Mouse (Mus musculus) forebrain, embryonic 11.5 days (tissue): Measurements from ENCODE around the gene Cwc22. TPM values are rescaled to one million over a fixed set of nuclear protein-coding genes. Genes with fewer than 3 reads are reported as not detected.

Experiments
- ATAC-seq: fragments of 200-750 bp; cut with Nextera tagmentation; replicated peaks from 2 replicates; pipeline ENCODE4 v1.8.0; 2017; ENCODE audit warnings: moderate TSS enrichment; ENCODE audit not compliant: low FRiP score
- DNase-seq: peaks from one replicate; pipeline ENCODE4 v3.0.0-alpha.2; 2017; ENCODE audit warnings: low spot score
- H3K27ac ChIP-seq: fragments of 300-500 bp; sonication (generic); 2 replicates; pipeline ENCODE4 v1.5.1; 2014; ENCODE audit warnings: low read depth, low read length
- H3K27me3 ChIP-seq: fragments of 300-500 bp; sonication (generic); 2 replicates; pipeline ENCODE4 v1.6.1; 2014; ENCODE audit warnings: mild to moderate bottlenecking, low read length, mixed read lengths; ENCODE audit not compliant: control insufficient read depth, insufficient read depth
- H3K36me3 ChIP-seq: fragments of 300-500 bp; sonication (generic); 2 replicates; pipeline ENCODE4 v1.6.1; 2014; ENCODE audit warnings: mild to moderate bottlenecking, low read length, moderate library complexity, mixed read lengths; ENCODE audit not compliant: control insufficient read depth, insufficient read depth
- H3K4me1 ChIP-seq: fragments of 300-500 bp; sonication (generic); replicated peaks from 2 replicates; pipeline ENCODE4 v1.6.1; 2014; ENCODE audit warnings: low read length, mixed read lengths; ENCODE audit not compliant: control insufficient read depth, insufficient read depth
- H3K4me2 ChIP-seq: fragments of 300-500 bp; sonication (generic); 2 replicates; pipeline ENCODE4 v1.6.1; 2014; ENCODE audit warnings: low read depth, mild to moderate bottlenecking, low read length, moderate library complexity, mixed read lengths; ENCODE audit not compliant: severe bottlenecking
- H3K4me3 ChIP-seq: fragments of 300-500 bp; sonication (generic); 2 replicates; pipeline ENCODE4 v1.5.1; 2014; ENCODE audit warnings: low read depth, low read length
- H3K9ac ChIP-seq: fragments of 300-500 bp; sonication (generic); 2 replicates; pipeline ENCODE4 v1.6.1; 2014; ENCODE audit warnings: low read length
- H3K9me3 ChIP-seq: fragments of 300-500 bp; sonication (generic); 2 replicates; pipeline ENCODE4 v1.6.1; 2016; ENCODE audit warnings: low read length, mixed read lengths; ENCODE audit not compliant: control insufficient read depth
- WGBS: fragments of 180-500 bp; shearing (Covaris S2); extraction: QIAGEN DNeasy Blood & Tissue Kit; methylation state at CpG from one replicate; pipeline ENCODE4 v1.1.7; 2014; 5-methylcytosine and 5-hydroxymethylcytosine counted together
- polyA plus RNA-seq: library from polyadenylated mRNA; unstranded; fragments of >200 nt; fragmentation: Nextera tagmentation; extraction: Ambion mirVana; gene quantifications from 2 replicates; pipeline ENCODE4 v1.2.1, GENCODE M21; 2014

The Cwc22 gene
- polyA plus RNA-seq, 1 experiment from 2014 or later: 37.4 TPM

- Histone ChIP-seq H3K9me3 (no peaks in the 10 kb centered on the region), H3K36me3 (no peaks in the 10 kb centered on the region), H3K27ac (no peak overlapping the region), H3K4me2 (no peak overlapping the region), H3K4me1 (no peaks in the 10 kb centered on the region), H3K4me3 (no peak overlapping the region), H3K9ac (no peak overlapping the region), H3K27me3 (no peaks in the 10 kb centered on the region)
- DNase-seq (no peak), ATAC-seq (no peak)
- WGBS: 88% methylated on average over 4 of the region's 4 CpGs
Observed at GRCm38 (mm10) chr2:77981826-77982225, 35.7 kb upstream of the Cwc22 start.

GRCm38 (mm10) chr2:77980696-77981095, 34.5 kb upstream of the Cwc22 start:
- WGBS: 89% methylated on average over 5 of the region's 5 CpGs
- Histone ChIP-seq H3K9me3 (no peaks in the 10 kb centered on the region), H3K4me1 (no peaks in the 10 kb centered on the region), H3K9ac (no peak overlapping the region), H3K4me2 (no peak overlapping the region), H3K4me3 (no peak overlapping the region), H3K27me3 (no peaks in the 10 kb centered on the region), H3K27ac (no peak overlapping the region), H3K36me3 (no peaks in the 10 kb centered on the region)
- no peak for DNase-seq
- ATAC-seq: no peak

- no peak overlapping the region for H3K9ac ChIP-seq
- WGBS: 96% methylated on average over 2 of the region's 2 CpGs
- no peaks in the 10 kb centered on the region for H3K36me3 ChIP-seq
- H3K4me2 ChIP-seq: no peak overlapping the region
- ATAC-seq (no peak), DNase-seq (no peak)
- H3K9me3 ChIP-seq: no peaks in the 10 kb centered on the region
- no peak overlapping the region for H3K4me3 ChIP-seq
- no peak overlapping the region for H3K27ac ChIP-seq
- H3K4me1 ChIP-seq: no peaks in the 10 kb centered on the region
- H3K27me3 ChIP-seq: no peaks in the 10 kb centered on the region
Observed at GRCm38 (mm10) chr2:77979519-77979918, 33.3 kb upstream of the Cwc22 start.

- Histone ChIP-seq H3K9ac (no peak overlapping the region), H3K4me1 (no peaks in the 10 kb centered on the region), H3K4me3 (no peak overlapping the region), H3K4me2 (no peak overlapping the region), H3K36me3 (no peaks in the 10 kb centered on the region), H3K9me3 (no peaks in the 10 kb centered on the region), H3K27me3 (no peaks in the 10 kb centered on the region), H3K27ac (no peak overlapping the region)
- DNase-seq (no peak), ATAC-seq (no peak)
- WGBS: 87% methylated on average over 8 of the region's 8 CpGs
Observed at GRCm38 (mm10) chr2:77979081-77979480, 32.9 kb upstream of the Cwc22 start.

DNA sequence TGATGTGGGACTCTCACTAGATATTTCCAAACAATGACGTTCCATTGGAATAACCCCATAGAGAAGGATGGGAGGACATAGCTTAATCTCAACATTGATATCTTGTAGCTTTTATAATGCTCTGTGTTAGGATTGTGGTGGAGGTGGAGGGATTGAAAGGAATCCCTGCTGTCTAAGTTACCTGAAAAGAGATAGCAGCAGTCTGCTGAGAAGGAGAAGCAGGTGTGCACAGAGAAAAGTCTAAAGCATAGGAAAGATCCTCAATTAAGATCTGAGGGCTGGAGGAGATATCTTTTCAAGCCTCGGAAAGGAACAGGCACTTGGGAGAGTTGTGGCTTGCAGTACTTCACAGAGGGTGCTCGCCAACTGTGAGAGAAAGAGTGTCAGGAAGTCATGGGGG, 32.1 kb upstream of the Cwc22 start:
- no peak overlapping the region for H3K4me2 ChIP-seq
- H3K9ac ChIP-seq: no peak overlapping the region
- no peaks in the 10 kb centered on the region for H3K9me3 ChIP-seq
- WGBS: 87% methylated on average over 3 of the region's 3 CpGs
- no peaks in the 10 kb centered on the region for H3K36me3 ChIP-seq
- H3K27ac ChIP-seq: no peak overlapping the region
- no peaks in the 10 kb centered on the region for H3K4me1 ChIP-seq
- H3K27me3 ChIP-seq: no peaks in the 10 kb centered on the region
- DNase-seq: no peak
- H3K4me3 ChIP-seq: no peak overlapping the region
- ATAC-seq: no peak

DNA sequence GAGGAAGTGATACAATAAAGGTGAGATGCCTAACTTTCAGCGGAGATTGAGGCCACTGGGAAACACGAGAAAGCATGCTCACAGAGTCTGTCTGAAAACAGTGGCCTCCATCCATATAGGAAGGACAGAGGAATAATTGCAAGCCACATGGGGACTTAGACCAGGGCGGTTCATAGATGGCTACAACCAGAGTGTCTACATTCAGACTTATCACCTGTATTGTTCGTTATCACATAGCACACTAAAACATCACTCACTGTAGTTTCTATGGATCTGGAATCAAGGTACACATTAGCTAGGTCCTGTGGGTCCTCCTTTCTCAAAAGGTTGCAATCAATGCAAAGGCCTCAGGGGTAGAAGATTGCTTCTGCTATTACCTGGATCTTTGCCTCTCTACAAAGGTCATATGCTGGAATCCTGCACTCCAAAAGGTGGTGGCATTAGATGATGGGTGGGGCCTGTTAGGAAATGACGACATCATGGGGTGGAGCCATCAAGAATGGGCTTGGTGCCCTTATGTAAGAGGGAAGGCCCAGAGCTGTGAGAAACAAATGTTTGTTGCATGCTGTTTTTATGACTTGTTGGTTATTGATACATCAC, 30.2 kb upstream of the Cwc22 start:
- DNase-seq (no peak), ATAC-seq (no peak)
- Histone ChIP-seq H3K4me3 (no peak overlapping the region), H3K4me2 (no peak overlapping the region), H3K27me3 (no peaks in the 10 kb centered on the region), H3K9ac (no peak overlapping the region), H3K36me3 (no peaks in the 10 kb centered on the region), H3K9me3 (no peaks in the 10 kb centered on the region), H3K4me1 (no peaks in the 10 kb centered on the region), H3K27ac (no peak overlapping the region)
- WGBS: 83% methylated on average over 5 of the region's 5 CpGs

GRCm38 (mm10) chr2:77975606-77976005, 29.4 kb upstream of the Cwc22 start:
- no peaks in the 10 kb centered on the region for H3K9me3 ChIP-seq
- no peaks in the 10 kb centered on the region for H3K36me3 ChIP-seq
- no peak overlapping the region for H3K9ac ChIP-seq
- ATAC-seq (no peak), DNase-seq (no peak)
- no peak overlapping the region for H3K4me3 ChIP-seq
- no peaks in the 10 kb centered on the region for H3K4me1 ChIP-seq
- no peaks in the 10 kb centered on the region for H3K27me3 ChIP-seq
- 72% methylated on average over 4 of the region's 4 CpGs for WGBS
- no peak overlapping the region for H3K27ac ChIP-seq
- no peak overlapping the region for H3K4me2 ChIP-seq

- Histone ChIP-seq H3K4me3 (no peak overlapping the region), H3K9ac (no peak overlapping the region), H3K36me3 (no peaks in the 10 kb centered on the region), H3K4me1 (no peaks in the 10 kb centered on the region), H3K27me3 (no peaks in the 10 kb centered on the region), H3K9me3 (no peaks in the 10 kb centered on the region), H3K27ac (no peak overlapping the region), H3K4me2 (no peak overlapping the region)
- DNase-seq (no peak), ATAC-seq (no peak)
- WGBS: 83% methylated on average over 1 of the region's 1 CpGs
Observed at GRCm38 (mm10) chr2:77974986-77975385, 28.8 kb upstream of the Cwc22 start.

- no peak for ATAC-seq
- Histone ChIP-seq H3K27ac (no peak overlapping the region), H3K4me3 (no peak overlapping the region), H3K9ac (no peak overlapping the region), H3K36me3 (no peaks in the 10 kb centered on the region), H3K27me3 (no peaks in the 10 kb centered on the region), H3K4me1 (no peaks in the 10 kb centered on the region), H3K9me3 (no peaks in the 10 kb centered on the region), H3K4me2 (no peak overlapping the region)
- WGBS: 69% methylated on average over 2 of the region's 2 CpGs
- no peak for DNase-seq
Observed at GRCm38 (mm10) chr2:77974366-77974765, 28.2 kb upstream of the Cwc22 start.
